Mouse (Mus musculus): ENCODE measurements around the gene Sohlh2. TPM values are rescaled to one million over a fixed set of nuclear protein-coding genes. Genes with fewer than 3 reads are reported as not detected.
A peak's percentile ranks its signal among the peaks of the same experiment; 100 is the strongest.

Sohlh2 gene
- total and polyA plus RNA-seq, 2 experiments from 2014 or later = not detected

- no peak for DNase-seq (ENCODE audit: low spot score)
- Histone ChIP-seq H3K36me3 (ENCODE audit: insufficient read depth, low read length) (peaks cover 11% of the 10 kb centered on the region; the same call in 1 of the 2 replicates), H3K27ac (ENCODE audit: low read depth, low read length) (no peak overlapping the region), H3K9me3 (ENCODE audit: low read length) (no peaks in the 10 kb centered on the region), H3K4me3 (ENCODE audit: low read depth, low read length) (no peak overlapping the region), H3K4me2 (ENCODE audit: low read depth, low read length, poor library complexity, severe bottlenecking) (no peak overlapping the region), H3K4me1 (ENCODE audit: insufficient read depth, low read length) (peaks cover 11% of the 10 kb centered on the region; the same call in 1 of the 2 replicates), H3K27me3 (ENCODE audit: insufficient read depth, low read length) (no peaks in the 10 kb centered on the region), H3K9ac (replicated peaks; ENCODE audit: low read length, poor library complexity, severe bottlenecking) (no peak overlapping the region)
- ATAC-seq (ENCODE audit: low FRiP score) = no peak
- 86% methylated on average over 12 of the region's 12 CpGs for WGBS
- TF ChIP-seq CTCF (IDR thresholded peaks at IDR 0.05) = no peak
Measured at GRCm38 (mm10) chr3:55246618-55247272, 64.9 kb downstream of the Sohlh2 start.

DNA sequence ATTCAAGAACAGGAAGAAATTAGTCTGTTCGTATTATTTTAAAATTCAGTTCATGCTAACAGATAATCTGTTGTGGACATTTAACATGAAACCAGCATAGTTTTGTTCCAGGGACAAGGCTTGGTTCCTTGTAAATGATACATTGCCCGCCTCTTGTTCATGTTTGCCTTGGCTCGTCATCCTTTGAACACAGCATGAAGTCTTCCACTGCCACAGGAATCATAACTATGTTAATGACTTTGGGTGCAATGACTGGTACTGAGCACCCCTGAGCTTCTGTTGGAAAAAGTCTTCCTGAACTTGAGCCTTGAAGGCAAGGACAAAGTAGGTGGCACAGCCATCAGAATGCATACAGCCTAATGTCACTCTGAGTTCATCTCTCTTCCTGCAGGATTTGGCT, 66.2 kb downstream of the Sohlh2 start:
- DNase-seq (ENCODE audit: low spot score) (peak; percentile 7), ATAC-seq (ENCODE audit: low FRiP score) (no peak)
- H3K27ac ChIP-seq (ENCODE audit: low read depth, low read length) = no peak overlapping the region
- H3K4me2 ChIP-seq (ENCODE audit: low read depth, low read length, poor library complexity, severe bottlenecking) = no peak overlapping the region
- no peak for TF ChIP-seq CTCF (IDR thresholded peaks at IDR 0.05)
- no peak overlapping the region for H3K9ac ChIP-seq (replicated peaks; ENCODE audit: low read length, poor library complexity, severe bottlenecking)
- no peaks in the 10 kb centered on the region for H3K27me3 ChIP-seq (ENCODE audit: insufficient read depth, low read length)
- H3K36me3 ChIP-seq (ENCODE audit: insufficient read depth, low read length) = peaks cover 15% of the 10 kb centered on the region; the same call in 1 of the 2 replicates
- H3K4me1 ChIP-seq (ENCODE audit: insufficient read depth, low read length) = peaks cover 11% of the 10 kb centered on the region; the same call in 1 of the 2 replicates
- no peaks in the 10 kb centered on the region for H3K9me3 ChIP-seq (ENCODE audit: low read length)
- 71% methylated on average over 3 of the region's 3 CpGs for WGBS
- no peak overlapping the region for H3K4me3 ChIP-seq (ENCODE audit: low read depth, low read length)

- Histone ChIP-seq H3K27ac (ENCODE audit: low read depth, low read length) (no peak overlapping the region), H3K4me2 (ENCODE audit: low read depth, low read length, poor library complexity, severe bottlenecking) (no peak overlapping the region), H3K27me3 (ENCODE audit: insufficient read depth, low read length) (no peaks in the 10 kb centered on the region), H3K4me3 (ENCODE audit: low read depth, low read length) (no peak overlapping the region), H3K9me3 (ENCODE audit: low read length) (no peaks in the 10 kb centered on the region), H3K36me3 (ENCODE audit: insufficient read depth, low read length) (peaks cover 15% of the 10 kb centered on the region; the same call in 1 of the 2 replicates), H3K4me1 (ENCODE audit: insufficient read depth, low read length) (peaks cover 11% of the 10 kb centered on the region; the same call in 1 of the 2 replicates), H3K9ac (replicated peaks; ENCODE audit: low read length, poor library complexity, severe bottlenecking) (no peak overlapping the region)
- peak; percentile 83 for ATAC-seq (ENCODE audit: low FRiP score)
- peak; percentile 93 for DNase-seq (ENCODE audit: low spot score)
- 66% methylated on average over 6 of the region's 6 CpGs for WGBS
- TF ChIP-seq CTCF (IDR thresholded peaks at IDR 0.05) = no peak
Measured at GRCm38 (mm10) chr3:55248508-55248907, 66.7 kb downstream of the Sohlh2 start.

GRCm38 (mm10) chr3:55250631-55251030, 68.8 kb downstream of the Sohlh2 start:
- Histone ChIP-seq H3K4me3 (ENCODE audit: low read depth, low read length) (no peak overlapping the region), H3K4me1 (ENCODE audit: insufficient read depth, low read length) (peaks cover 2% of the 10 kb centered on the region; the same call in 1 of the 2 replicates), H3K27ac (ENCODE audit: low read depth, low read length) (no peak overlapping the region), H3K36me3 (ENCODE audit: insufficient read depth, low read length) (peaks cover 15% of the 10 kb centered on the region), H3K9ac (replicated peaks; ENCODE audit: low read length, poor library complexity, severe bottlenecking) (no peak overlapping the region), H3K4me2 (ENCODE audit: low read depth, low read length, poor library complexity, severe bottlenecking) (no peak overlapping the region), H3K27me3 (ENCODE audit: insufficient read depth, low read length) (no peaks in the 10 kb centered on the region), H3K9me3 (ENCODE audit: low read length) (no peaks in the 10 kb centered on the region)
- no peak for TF ChIP-seq CTCF (IDR thresholded peaks at IDR 0.05)
- DNase-seq (ENCODE audit: low spot score) (no peak), ATAC-seq (ENCODE audit: low FRiP score) (no peak)
- WGBS = 92% methylated on average over 2 of the region's 2 CpGs

Small RNAs within 50 kb of the gene (microRNA-seq; reads per million reads assigned to microRNA genes)
- not detected for gene Gm22029 (ENCODE audit: borderline number of aligned reads)

Other genes with a start within 250 kb of the Sohlh2 start
- 1.2 and 3.6 TPM in 2 replicates for gene Ccna1, start 126.5 kb upstream of the Sohlh2 start, total RNA-seq (2014; rRNA removed)
- 2.6 and 2.9 TPM in 2 replicates for gene Ccna1, start 126.5 kb upstream of the Sohlh2 start, polyA plus RNA-seq (2015; fragmentation: Nextera tagmentation; extraction: Ambion mirVana)
- 13.4 and 15.5 TPM in 2 replicates for gene Spg20, start 69.9 kb upstream of the Sohlh2 start, total RNA-seq (2014; rRNA removed)
- 8.3 and 9.3 TPM in 2 replicates for gene Spg20, start 69.9 kb upstream of the Sohlh2 start, polyA plus RNA-seq (2015; fragmentation: Nextera tagmentation; extraction: Ambion mirVana)
- 0.05 and 2.2 TPM in 2 replicates for gene Ccdc169, start 44.7 kb upstream of the Sohlh2 start, total RNA-seq (2014; rRNA removed)
- gene Ccdc169, start 44.7 kb upstream of the Sohlh2 start, polyA plus RNA-seq (2015; fragmentation: Nextera tagmentation; extraction: Ambion mirVana) = 0.11 and 0.16 TPM in 2 replicates
- 307 and 371 TPM in 2 replicates for gene Dclk1, start 60.3 kb downstream of the Sohlh2 start, total RNA-seq (2014; rRNA removed)
- 206 and 219 TPM in 2 replicates for gene Dclk1, start 60.3 kb downstream of the Sohlh2 start, polyA plus RNA-seq (2015; fragmentation: Nextera tagmentation; extraction: Ambion mirVana)